Mouse (Mus musculus): ENCODE data around the gene D930020B18Rik. TPM values are rescaled to one million over a fixed set of nuclear protein-coding genes. Genes with fewer than 3 reads are reported as not detected.

The D930020B18Rik gene
- total RNA-seq, 2 experiments from 2014 or later: not detected

- intact Hi-C loops (cut with DNase I): no loop called here
- no peak for DNase-seq
These were observed 7.2 kb upstream of the D930020B18Rik start for GRCm38 (mm10) chr10:121634159-121634558.

GRCm38 (mm10) chr10:121636276-121636675 lies 5.1 kb upstream of the D930020B18Rik start:
- intact Hi-C loops (cut with DNase I): no loop called here
- DNase-seq: no peak

GRCm38 (mm10) chr10:121639573-121639972 lies 1.8 kb upstream of the D930020B18Rik start:
- intact Hi-C loops (cut with DNase I): no loop called here
- DNase-seq: no peak

GRCm38 (mm10) chr10:121640150-121640930 lies 1.0 kb upstream of the D930020B18Rik start:
- DNase-seq: no peak
- intact Hi-C loops (cut with DNase I): no loop called here

GRCm38 (mm10) chr10:121640944-121641271 lies 480 bp upstream of the D930020B18Rik start:
- intact Hi-C loops (cut with DNase I): no loop called here
- DNase-seq: no peak

GRCm38 (mm10) chr10:121642054-121642947 lies 913 bp downstream of the D930020B18Rik start:
- intact Hi-C loops (cut with DNase I): no loop called here
- DNase-seq: no peak

- intact Hi-C loops (cut with DNase I): no loop called here
- no peak for DNase-seq
These were observed 4.9 kb downstream of the D930020B18Rik start for GRCm38 (mm10) chr10:121646294-121646693.

GRCm38 (mm10) chr10:121653079-121653478 lies 11.7 kb downstream of the D930020B18Rik start:
- intact Hi-C loops (cut with DNase I): no loop called here
- no peak for DNase-seq

GRCm38 (mm10) chr10:121655907-121656306 lies 14.5 kb downstream of the D930020B18Rik start:
- intact Hi-C loops (cut with DNase I): no loop called here
- DNase-seq: no peak

- no peak for DNase-seq
- intact Hi-C loops (cut with DNase I): no loop called here
These were observed 21.3 kb downstream of the D930020B18Rik start for GRCm38 (mm10) chr10:121662711-121663110.

- intact Hi-C loops (cut with DNase I): no loop called here
These were observed 22.2 kb downstream of the D930020B18Rik start for GRCm38 (mm10) chr10:121663599-121663998.

GRCm38 (mm10) chr10:121665631-121666145 lies 24.3 kb downstream of the D930020B18Rik start:
- no peak for DNase-seq
- intact Hi-C loops (cut with DNase I): no loop called here

More at GRCm38 (mm10) chr10:121663599-121663998, 22.2 kb downstream of the D930020B18Rik start:
- DNase-seq: no peak

- intact Hi-C loops (cut with DNase I): no loop called here
- DNase-seq: no peak
These were observed 27.7 kb downstream of the D930020B18Rik start for GRCm38 (mm10) chr10:121669103-121669502.

GRCm38 (mm10) chr10:121677019-121677418 lies 35.6 kb downstream of the D930020B18Rik start:
- intact Hi-C loops (cut with DNase I): no loop called here
- no peak for DNase-seq

- intact Hi-C loops (cut with DNase I): no loop called here
- DNase-seq: no peak
These were observed 39.5 kb downstream of the D930020B18Rik start for GRCm38 (mm10) chr10:121680902-121681301.

GRCm38 (mm10) chr10:121682539-121682938 lies 41.2 kb downstream of the D930020B18Rik start:
- intact Hi-C loops (cut with DNase I): no loop called here
- DNase-seq: no peak

- DNase-seq: no peak
These were observed 44.8 kb downstream of the D930020B18Rik start for GRCm38 (mm10) chr10:121686153-121686660.

GRCm38 (mm10) chr10:121687511-121687910 lies 46.1 kb downstream of the D930020B18Rik start:
- DNase-seq: no peak
- intact Hi-C loops (cut with DNase I): no loop called here

More at GRCm38 (mm10) chr10:121686153-121686660, 44.8 kb downstream of the D930020B18Rik start:
- intact Hi-C loops (cut with DNase I): no loop called here

GRCm38 (mm10) chr10:121689591-121690314 lies 48.4 kb downstream of the D930020B18Rik start:
- intact Hi-C loops (cut with DNase I): no loop called here
- peak; percentile 51 to 75 for DNase-seq

GRCm38 (mm10) chr10:121692944-121693579 lies 51.7 kb downstream of the D930020B18Rik start:
- peak in 1 of 2 experiments; percentile 16 for DNase-seq
- intact Hi-C loops (cut with DNase I): no loop called here

Measured in gastrocnemius, postnatal 36 days (tissue).